Comparison of ENCODE assay signal across 9 mouse cellular contexts in the genomic region with DNA sequence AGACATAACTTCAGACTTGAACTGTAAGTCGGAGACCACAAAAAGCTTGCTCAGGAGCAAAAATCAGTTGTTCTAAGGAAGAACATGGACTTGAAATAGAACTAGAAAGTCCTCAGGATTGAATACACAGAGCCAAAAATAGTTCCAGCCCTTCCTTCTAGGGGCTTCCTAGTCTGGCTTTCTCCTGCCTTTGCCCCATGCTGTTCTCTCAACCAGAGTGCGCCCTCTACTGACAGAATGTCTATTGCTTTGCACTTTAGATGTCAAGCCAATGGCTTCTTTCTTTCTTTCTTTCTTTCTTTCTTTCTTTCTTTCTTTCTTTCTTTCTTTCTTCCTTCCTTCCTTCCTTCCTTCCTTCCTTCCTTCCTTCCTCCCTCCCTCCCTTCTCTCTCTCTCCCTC. TPM values are rescaled to one million over a fixed set of nuclear protein-coding genes. Genes with fewer than 3 reads are reported as not detected.
DNase-seq lines count a peak whose midpoint lies in the region; ATAC-seq and TF ChIP-seq lines count a peak whose summit lies in the region.
"Had no signal": no experiment of that assay in that cellular context is flagged by ENCODE, and none has a peak within 500 bp of the region (broad histone marks: within the 10 kb centered on the region; RNA-seq: fewer than 3 reads in every experiment).

No protein-coding gene starts in this region.

- H3K9me3 ChIP-seq in midbrain, postnatal 0 days (ENCODE audit: low read length): no peaks in the 10 kb centered on the region
- no peaks in the 10 kb centered on the region for H3K9me3 ChIP-seq in midbrain, embryonic 13.5 days
- H3K9me3 ChIP-seq: heart, embryonic 15.5 days had no signal

- no peak overlapping the region for H3K27ac ChIP-seq in gastrocnemius, adult 2 months
- no peak overlapping the region for H3K27ac ChIP-seq in midbrain, postnatal 0 days (ENCODE audit: low read depth, low read length)
- H3K27ac ChIP-seq in midbrain, embryonic 13.5 days: no peak overlapping the region
- H3K27ac ChIP-seq: heart, embryonic 15.5 days had no signal

- H3K4me3 ChIP-seq in gastrocnemius, adult 2 months: no peak overlapping the region
- no peak overlapping the region for H3K4me3 ChIP-seq in midbrain, postnatal 0 days (ENCODE audit: low read depth, low read length)
- no peak overlapping the region for H3K4me3 ChIP-seq in midbrain, embryonic 13.5 days (replicated peaks)
- H3K4me3 ChIP-seq: heart, embryonic 15.5 days had no signal

- TF ChIP-seq CTCF in gastrocnemius, adult 2 months (IDR thresholded peaks at IDR 0.05): peak; percentile 69
- TF ChIP-seq CTCF in midbrain, postnatal 0 days (IDR thresholded peaks at IDR 0.05): peak; percentile 60

- H3K9ac ChIP-seq in midbrain, postnatal 0 days (replicated peaks; ENCODE audit: low read length, poor library complexity, severe bottlenecking): no peak overlapping the region
- no peak overlapping the region for H3K9ac ChIP-seq in midbrain, embryonic 13.5 days (replicated peaks)
- H3K9ac ChIP-seq: heart, embryonic 15.5 days had no signal

- intact Hi-C loops in gastrocnemius, adult 2 months (cut with DNase I): loop anchor here (10.0 kb wide), 1 partner anchor 124 kb away; a partner anchor contains a TSS

- H3K4me2 ChIP-seq in midbrain, postnatal 0 days (ENCODE audit: low read depth, low read length, poor library complexity, severe bottlenecking): no peak overlapping the region
- H3K4me2 ChIP-seq in midbrain, embryonic 13.5 days (replicated peaks): no peak overlapping the region
- H3K4me2 ChIP-seq: heart, embryonic 15.5 days had no signal

- ATAC-seq in midbrain, postnatal 0 days (ENCODE audit: low FRiP score): no peak
- ATAC-seq in midbrain, embryonic 13.5 days: no peak
- ATAC-seq in erythroblast, adult 5-6 weeks (replicated peaks; ENCODE audit: low FRiP score, poor library complexity, severe bottlenecking): no peak

- no peak for DNase-seq in gastrocnemius, adult 2 months
- DNase-seq in gastrocnemius, postnatal 25 days: no peak
- DNase-seq in midbrain, postnatal 0 days (ENCODE audit: low spot score): peak; percentile 38
- peak; percentile 50 to 72 for DNase-seq in adrenal gland, postnatal 36 days
- peak; percentile 55 to 67 for DNase-seq in kidney, postnatal 4 days
- peak; percentile 14 for DNase-seq in thymus, postnatal 25 days

- WGBS in midbrain, postnatal 0 days: 48% methylated on average over 2 of the region's 2 CpGs
- 57% methylated on average over 2 of the region's 2 CpGs for WGBS in midbrain, embryonic 13.5 days

- H3K4me1 ChIP-seq in midbrain, postnatal 0 days (ENCODE audit: insufficient read depth, low read length): no peaks in the 10 kb centered on the region
- H3K4me1 ChIP-seq in midbrain, embryonic 13.5 days (replicated peaks): no peaks in the 10 kb centered on the region
- H3K4me1 ChIP-seq: heart, embryonic 15.5 days had no signal

- no peaks in the 10 kb centered on the region for H3K36me3 ChIP-seq in midbrain, postnatal 0 days (ENCODE audit: insufficient read depth, low read length)
- H3K36me3 ChIP-seq in midbrain, embryonic 13.5 days: no peaks in the 10 kb centered on the region
- H3K36me3 ChIP-seq: heart, embryonic 15.5 days had no signal

- H3K27me3 ChIP-seq in midbrain, postnatal 0 days (ENCODE audit: insufficient read depth, low read length): no peaks in the 10 kb centered on the region
- H3K27me3 ChIP-seq in midbrain, embryonic 13.5 days: no peaks in the 10 kb centered on the region
- H3K27me3 ChIP-seq: heart, embryonic 15.5 days had no signal

RNA-seq across cellular contexts. Expression of a gene that starts 7.2 kb away (rescaled TPM):
- under 1 TPM; 0.03 to 0.23 TPM for total RNA-seq in gastrocnemius, adult 2 months (2021)
- total RNA-seq in gastrocnemius, postnatal 25 days (2021): under 1 TPM; 0.08 to 0.29 TPM
- total RNA-seq in midbrain, postnatal 0 days (2014; rRNA removed): 44.6 and 49.3 TPM in 2 replicates
- polyA plus RNA-seq in midbrain, postnatal 0 days (2015; fragmentation: Nextera tagmentation; extraction: Ambion mirVana): 7.2 and 7.7 TPM in 2 replicates
- polyA plus RNA-seq in midbrain, embryonic 13.5 days (2015; fragmentation: Nextera tagmentation; extraction: Ambion mirVana): 5.3 and 5.4 TPM in 2 replicates
- 1 to 10 TPM; 1.1 to 1.6 TPM for total RNA-seq in adrenal gland, postnatal 36 days (2021)
- not detected in 2 replicates for total RNA-seq in erythroblast, adult 5-6 weeks (2015; ENCODE audit: low replicate concordance)
- total RNA-seq in erythroblast, adult 5-6 weeks (2017; ENCODE audit: low replicate concordance): not detected in 2 replicates

RNA-seq across cellular contexts. Expression of a gene that starts 10.7 kb away (rescaled TPM):
- total RNA-seq in gastrocnemius, adult 2 months (2021): under 1 TPM; 0.47 to 0.71 TPM
- under 1 TPM; 0.51 to 0.67 TPM for total RNA-seq in gastrocnemius, postnatal 25 days (2021)
- total RNA-seq in midbrain, postnatal 0 days (2014; rRNA removed): 2.1 and 2.6 TPM in 2 replicates
- polyA plus RNA-seq in midbrain, postnatal 0 days (2015; fragmentation: Nextera tagmentation; extraction: Ambion mirVana): 0.80 and 0.96 TPM in 2 replicates
- polyA plus RNA-seq in midbrain, embryonic 13.5 days (2015; fragmentation: Nextera tagmentation; extraction: Ambion mirVana): 0.49 and 0.63 TPM in 2 replicates
- total RNA-seq in adrenal gland, postnatal 36 days (2021): under 1 TPM; 0.20 TPM
- total RNA-seq in erythroblast, adult 5-6 weeks (2015; ENCODE audit: low replicate concordance): not detected in 2 replicates
- not detected in 2 replicates for total RNA-seq in erythroblast, adult 5-6 weeks (2017; ENCODE audit: low replicate concordance)

RNA-seq across cellular contexts. Expression of a gene that starts 56.4 kb away (rescaled TPM):
- total RNA-seq in gastrocnemius, adult 2 months (2021): under 1 TPM in 1 of 2 experiments, not detected in 1; 0.06 TPM
- under 1 TPM; 0.13 to 0.27 TPM for total RNA-seq in gastrocnemius, postnatal 25 days (2021)
- 0.09 and 0.33 TPM in 2 replicates for total RNA-seq in midbrain, postnatal 0 days (2014; rRNA removed)
- polyA plus RNA-seq in midbrain, postnatal 0 days (2015; fragmentation: Nextera tagmentation; extraction: Ambion mirVana): 0.10 and 0.21 TPM in 2 replicates
- 0.11 and 0.14 TPM in 2 replicates for polyA plus RNA-seq in midbrain, embryonic 13.5 days (2015; fragmentation: Nextera tagmentation; extraction: Ambion mirVana)
- under 1 TPM; 0.13 to 0.20 TPM for total RNA-seq in adrenal gland, postnatal 36 days (2021)
- not detected in 2 replicates for total RNA-seq in erythroblast, adult 5-6 weeks (2015; ENCODE audit: low replicate concordance)
- not detected in 2 replicates for total RNA-seq in erythroblast, adult 5-6 weeks (2017; ENCODE audit: low replicate concordance)

Comparison
In these comparisons a context has a peak if more than half of its experiments do, and no peak if none do; other contexts are left out.
1. DNase-seq: peak in midbrain, postnatal 0 days (single experiment), adrenal gland, postnatal 36 days (2 of 2), kidney, postnatal 4 days (2 of 2) and thymus, postnatal 25 days (single experiment); none in gastrocnemius, adult 2 months (single experiment) and gastrocnemius, postnatal 25 days (single experiment).
2. RNA of a gene that starts 7.2 kb away (total RNA-seq): 44.6 to 49.3 TPM in midbrain, postnatal 0 days; 1.1 to 1.6 TPM in adrenal gland, postnatal 36 days, 0.08 to 0.29 TPM in gastrocnemius, postnatal 25 days, 0.03 to 0.23 TPM in gastrocnemius, adult 2 months and not detected in erythroblast, adult 5-6 weeks; every median in the first group is over 10 times any median in the second.